Mouse (Mus musculus): ENCODE results near the gene Adcy3. TPM values are rescaled to one million over a fixed set of nuclear protein-coding genes. Genes with fewer than 3 reads are reported as not detected.

Gene Adcy3
- polyA plus RNA-seq (2014; fragmentation: Nextera tagmentation; extraction: Ambion mirVana), result 2.2 and 2.7 TPM in 2 replicates

- H3K9ac ChIP-seq (ENCODE audit: low read length), result peak within 1 kb of the TSS; percentile 76
- peak within 1 kb of the TSS; percentile 91 for H3K4me2 ChIP-seq
- peaks cover 5% of the 10 kb centered on the region; the same call in 1 of the 2 replicates for H3K27me3 ChIP-seq (ENCODE audit: control insufficient read depth, insufficient read depth, low read length)
- no peaks in the 10 kb centered on the region for H3K36me3 ChIP-seq (ENCODE audit: control insufficient read depth, insufficient read depth, low read length)
- no peak within 1 kb of the TSS for H3K27ac ChIP-seq (ENCODE audit: low read depth, low read length)
- DNase-seq (ENCODE audit: low spot score, missing footprints) (peak; percentile 93), ATAC-seq (ENCODE audit: low FRiP score) (peak; percentile 86)
- peaks cover 4% of the 10 kb centered on the region; the same call in 1 of the 2 replicates for H3K9me3 ChIP-seq (ENCODE audit: control insufficient read depth, low read length)
- peak within 1 kb of the TSS; percentile 53 for H3K4me3 ChIP-seq (ENCODE audit: low read depth, low read length)
- under 1% methylated on average over 67 of the region's 83 CpGs for WGBS
- H3K4me1 ChIP-seq (ENCODE audit: control insufficient read depth, insufficient read depth, low read length), result peaks cover 6% of the 10 kb centered on the region; the same call in 1 of the 2 replicates
These were observed at the start of gene Adcy3 for GRCm38 (mm10) chr12:4132941-4133846. Adcy3 (plus strand) TSS chr12:4133103.

- peak overlapping the region; percentile 60 for H3K4me2 ChIP-seq
- H3K9ac ChIP-seq (ENCODE audit: low read length), result peak overlapping the region; percentile 85; the same call in 1 of the 2 replicates
- ATAC-seq (ENCODE audit: low FRiP score) (no peak), DNase-seq (ENCODE audit: low spot score, missing footprints) (peak; percentile 84)
- H3K4me3 ChIP-seq (ENCODE audit: low read depth, low read length), result peak overlapping the region; percentile 52; the same call in 1 of the 2 replicates
- H3K27ac ChIP-seq (ENCODE audit: low read depth, low read length), result no peak overlapping the region
- 76% methylated on average over 8 of the region's 8 CpGs for WGBS
- H3K9me3 ChIP-seq (ENCODE audit: control insufficient read depth, low read length), result no peaks in the 10 kb centered on the region
- no peaks in the 10 kb centered on the region for H3K27me3 ChIP-seq (ENCODE audit: control insufficient read depth, insufficient read depth, low read length)
- peaks cover 5% of the 10 kb centered on the region for H3K4me1 ChIP-seq (ENCODE audit: control insufficient read depth, insufficient read depth, low read length)
- peaks cover 9% of the 10 kb centered on the region; the same call in 1 of the 2 replicates for H3K36me3 ChIP-seq (ENCODE audit: control insufficient read depth, insufficient read depth, low read length)
These were observed 49.5 kb upstream of the Adcy3 start for GRCm38 (mm10) chr12:4083441-4083840.

- H3K4me2 ChIP-seq, result no peak overlapping the region
- ATAC-seq (ENCODE audit: low FRiP score) (peak; percentile 69; the same call in 1 of the 2 replicates), DNase-seq (ENCODE audit: low spot score, missing footprints) (peak; percentile 96)
- no peaks in the 10 kb centered on the region for H3K9me3 ChIP-seq (ENCODE audit: control insufficient read depth, low read length)
- H3K4me3 ChIP-seq (ENCODE audit: low read depth, low read length), result no peak overlapping the region
- 86% methylated on average over 4 of the region's 4 CpGs for WGBS
- H3K9ac ChIP-seq (ENCODE audit: low read length), result no peak overlapping the region
- H3K27me3 ChIP-seq (ENCODE audit: control insufficient read depth, insufficient read depth, low read length), result no peaks in the 10 kb centered on the region
- H3K4me1 ChIP-seq (ENCODE audit: control insufficient read depth, insufficient read depth, low read length), result no peaks in the 10 kb centered on the region
- no peak overlapping the region for H3K27ac ChIP-seq (ENCODE audit: low read depth, low read length)
- peaks cover 5% of the 10 kb centered on the region for H3K36me3 ChIP-seq (ENCODE audit: control insufficient read depth, insufficient read depth, low read length)
These were observed 25.5 kb upstream of the Adcy3 start for GRCm38 (mm10) chr12:4107383-4107782.

GRCm38 (mm10) chr12:4116132-4116531 lies 16.8 kb upstream of the Adcy3 start:
- H3K27me3 ChIP-seq (ENCODE audit: control insufficient read depth, insufficient read depth, low read length), result no peaks in the 10 kb centered on the region
- ATAC-seq (ENCODE audit: low FRiP score) (no peak), DNase-seq (ENCODE audit: low spot score, missing footprints) (no peak)
- H3K4me2 ChIP-seq, result no peak overlapping the region
- no peaks in the 10 kb centered on the region for H3K4me1 ChIP-seq (ENCODE audit: control insufficient read depth, insufficient read depth, low read length)
- 89% methylated on average over 9 of the region's 9 CpGs for WGBS
- no peak overlapping the region for H3K9ac ChIP-seq (ENCODE audit: low read length)
- H3K36me3 ChIP-seq (ENCODE audit: control insufficient read depth, insufficient read depth, low read length), result 0 out of 2 replicates have a peak, but pooled peaks cover 4% of the 10 kb centered on the region
- no peak overlapping the region for H3K4me3 ChIP-seq (ENCODE audit: low read depth, low read length)
- H3K27ac ChIP-seq (ENCODE audit: low read depth, low read length), result no peak overlapping the region
- H3K9me3 ChIP-seq (ENCODE audit: control insufficient read depth, low read length), result no peaks in the 10 kb centered on the region

- H3K9me3 ChIP-seq (ENCODE audit: control insufficient read depth, low read length), result no peaks in the 10 kb centered on the region
- ATAC-seq (ENCODE audit: low FRiP score) (no peak), DNase-seq (ENCODE audit: low spot score, missing footprints) (no peak)
- 74% methylated on average over 3 of the region's 3 CpGs for WGBS
- H3K9ac ChIP-seq (ENCODE audit: low read length), result no peak overlapping the region
- no peaks in the 10 kb centered on the region for H3K27me3 ChIP-seq (ENCODE audit: control insufficient read depth, insufficient read depth, low read length)
- no peaks in the 10 kb centered on the region for H3K4me1 ChIP-seq (ENCODE audit: control insufficient read depth, insufficient read depth, low read length)
- H3K36me3 ChIP-seq (ENCODE audit: control insufficient read depth, insufficient read depth, low read length), result 0 out of 2 replicates have a peak, but pooled peaks cover 4% of the 10 kb centered on the region
- H3K4me2 ChIP-seq, result no peak overlapping the region
- H3K4me3 ChIP-seq (ENCODE audit: low read depth, low read length), result no peak overlapping the region
- no peak overlapping the region for H3K27ac ChIP-seq (ENCODE audit: low read depth, low read length)
These were observed 15.8 kb upstream of the Adcy3 start for GRCm38 (mm10) chr12:4117136-4117535.

GRCm38 (mm10) chr12:4117579-4117978 lies 15.3 kb upstream of the Adcy3 start:
- 0 out of 2 replicates have a peak, but pooled peaks cover 4% of the 10 kb centered on the region for H3K36me3 ChIP-seq (ENCODE audit: control insufficient read depth, insufficient read depth, low read length)
- H3K4me3 ChIP-seq (ENCODE audit: low read depth, low read length), result no peak overlapping the region
- no peak overlapping the region for H3K4me2 ChIP-seq
- no peaks in the 10 kb centered on the region for H3K9me3 ChIP-seq (ENCODE audit: control insufficient read depth, low read length)
- no peak overlapping the region for H3K27ac ChIP-seq (ENCODE audit: low read depth, low read length)
- no peaks in the 10 kb centered on the region for H3K27me3 ChIP-seq (ENCODE audit: control insufficient read depth, insufficient read depth, low read length)
- ATAC-seq (ENCODE audit: low FRiP score) (no peak), DNase-seq (ENCODE audit: low spot score, missing footprints) (no peak)
- H3K9ac ChIP-seq (ENCODE audit: low read length), result no peak overlapping the region
- WGBS, result 77% methylated on average over 4 of the region's 4 CpGs
- no peaks in the 10 kb centered on the region for H3K4me1 ChIP-seq (ENCODE audit: control insufficient read depth, insufficient read depth, low read length)

- 82% methylated on average over 7 of the region's 7 CpGs for WGBS
- no peak for ATAC-seq (ENCODE audit: low FRiP score)
- DNase-seq (ENCODE audit: low spot score, missing footprints), result no peak
- Histone ChIP-seq H3K4me1 (ENCODE audit: control insufficient read depth, insufficient read depth, low read length) (no peaks in the 10 kb centered on the region), H3K27ac (ENCODE audit: low read depth, low read length) (no peak overlapping the region), H3K4me2 (no peak overlapping the region), H3K36me3 (ENCODE audit: control insufficient read depth, insufficient read depth, low read length) (no peaks in the 10 kb centered on the region), H3K27me3 (ENCODE audit: control insufficient read depth, insufficient read depth, low read length) (0 out of 2 replicates have a peak, but pooled peaks cover 1% of the 10 kb centered on the region), H3K4me3 (ENCODE audit: low read depth, low read length) (no peak overlapping the region), H3K9ac (ENCODE audit: low read length) (no peak overlapping the region), H3K9me3 (ENCODE audit: control insufficient read depth, low read length) (peaks cover 4% of the 10 kb centered on the region; the same call in 1 of the 2 replicates)
These were observed 5.6 kb upstream of the Adcy3 start for GRCm38 (mm10) chr12:4127346-4127745.

- 34% methylated on average over 11 of the region's 11 CpGs for WGBS
- peaks cover 5% of the 10 kb centered on the region; the same call in 1 of the 2 replicates for H3K27me3 ChIP-seq (ENCODE audit: control insufficient read depth, insufficient read depth, low read length)
- peaks cover 4% of the 10 kb centered on the region; the same call in 1 of the 2 replicates for H3K9me3 ChIP-seq (ENCODE audit: control insufficient read depth, low read length)
- H3K4me1 ChIP-seq (ENCODE audit: control insufficient read depth, insufficient read depth, low read length), result peaks cover 6% of the 10 kb centered on the region; the same call in 1 of the 2 replicates
- H3K4me2 ChIP-seq, result peak overlapping the region; percentile 91
- ATAC-seq (ENCODE audit: low FRiP score) (peak; percentile 26; the same call in 1 of the 2 replicates), DNase-seq (ENCODE audit: low spot score, missing footprints) (no peak)
- no peaks in the 10 kb centered on the region for H3K36me3 ChIP-seq (ENCODE audit: control insufficient read depth, insufficient read depth, low read length)
- peak overlapping the region; percentile 76 for H3K9ac ChIP-seq (ENCODE audit: low read length)
- H3K27ac ChIP-seq (ENCODE audit: low read depth, low read length), result no peak overlapping the region
- peak overlapping the region; percentile 53 for H3K4me3 ChIP-seq (ENCODE audit: low read depth, low read length)
These were observed 927 bp downstream of the Adcy3 start for GRCm38 (mm10) chr12:4133847-4134212.

- DNase-seq (ENCODE audit: low spot score, missing footprints) (peak; percentile 80), ATAC-seq (ENCODE audit: low FRiP score) (no peak)
- Histone ChIP-seq H3K9me3 (ENCODE audit: control insufficient read depth, low read length) (no peaks in the 10 kb centered on the region), H3K27me3 (ENCODE audit: control insufficient read depth, insufficient read depth, low read length) (no peaks in the 10 kb centered on the region), H3K9ac (ENCODE audit: low read length) (no peak overlapping the region), H3K4me3 (ENCODE audit: low read depth, low read length) (no peak overlapping the region), H3K27ac (ENCODE audit: low read depth, low read length) (no peak overlapping the region), H3K4me1 (ENCODE audit: control insufficient read depth, insufficient read depth, low read length) (no peaks in the 10 kb centered on the region), H3K4me2 (no peak overlapping the region), H3K36me3 (ENCODE audit: control insufficient read depth, insufficient read depth, low read length) (no peaks in the 10 kb centered on the region)
- WGBS, result 89% methylated on average over 5 of the region's 5 CpGs
These were observed 10.3 kb downstream of the Adcy3 start for GRCm38 (mm10) chr12:4143179-4143578.
